Mouse (Mus musculus) heart, embryonic 13.5 days (tissue): Measurements from ENCODE around the gene Gpr157. TPM values are rescaled to one million over a fixed set of nuclear protein-coding genes. Genes with fewer than 3 reads are reported as not detected.

Source experiments
- ATAC-seq: fragments of 200-750 bp; cut with Nextera tagmentation; 2 replicates; pipeline ENCODE4 v1.8.0; 2017; ENCODE audit warnings: moderate TSS enrichment; ENCODE audit not compliant: insufficient number of reproducible peaks, low FRiP score, low TSS enrichment; ENCODE audit errors: extremely low read depth
- H3K27ac ChIP-seq: fragments of 300-500 bp; sonication (generic); replicated peaks from 2 replicates; pipeline ENCODE4 v1.5.1; 2015; ENCODE audit warnings: moderate library complexity, mild to moderate bottlenecking, inconsistent platforms
- H3K27me3 ChIP-seq: fragments of 300-500 bp; sonication (generic); replicated peaks from 2 replicates; pipeline ENCODE4 v1.6.1; 2015; ENCODE audit warnings: mild to moderate bottlenecking, inconsistent platforms
- H3K36me3 ChIP-seq: fragments of 300-500 bp; sonication (generic); 2 replicates; pipeline ENCODE4 v1.6.1; 2015; ENCODE audit warnings: mild to moderate bottlenecking, inconsistent platforms
- H3K4me1 ChIP-seq: fragments of 300-500 bp; sonication (generic); 2 replicates; pipeline ENCODE4 v1.6.1; 2015; ENCODE audit warnings: inconsistent platforms
- H3K4me2 ChIP-seq: fragments of 300-500 bp; sonication (generic); 2 replicates; pipeline ENCODE4 v1.6.1; 2015; ENCODE audit warnings: inconsistent platforms, mild to moderate bottlenecking, moderate library complexity
- H3K4me3 ChIP-seq: fragments of 300-500 bp; sonication (generic); 2 replicates; pipeline ENCODE4 v1.5.1; 2015; ENCODE audit warnings: moderate library complexity, mild to moderate bottlenecking, inconsistent platforms
- H3K9ac ChIP-seq: fragments of 300-500 bp; sonication (generic); 2 replicates; pipeline ENCODE4 v1.6.1; 2015; ENCODE audit warnings: inconsistent platforms, mild to moderate bottlenecking, moderate library complexity
- H3K9me3 ChIP-seq: fragments of 300-500 bp; sonication (generic); 2 replicates; pipeline ENCODE4 v1.6.1; 2016; ENCODE audit warnings: inconsistent platforms
- WGBS: fragments of 180-500 bp; shearing (Covaris S2); methylation state at CpG from one replicate; pipeline ENCODE4 v1.1.7; 2015; ENCODE audit warnings: mixed read lengths; 5-methylcytosine and 5-hydroxymethylcytosine counted together
- polyA plus RNA-seq: library from polyadenylated mRNA; unstranded; fragments of >200 nt; fragmentation: Nextera tagmentation; extraction: Ambion mirVana; gene quantifications from 2 replicates; pipeline ENCODE4 v1.2.1, GENCODE M21; 2015

Gpr157 gene
- polyA plus RNA-seq, 1 experiment from 2014 or later, result 2.7 TPM

GRCm38 (mm10) chr4:150110373-150110772 lies 23.2 kb downstream of the Gpr157 start:
- Histone ChIP-seq H3K27me3 (no peaks in the 10 kb centered on the region), H3K4me2 (no peak overlapping the region), H3K4me3 (no peak overlapping the region), H3K4me1 (peaks cover 24% of the 10 kb centered on the region), H3K27ac (no peak overlapping the region), H3K9ac (no peak overlapping the region), H3K9me3 (no peaks in the 10 kb centered on the region), H3K36me3 (no peaks in the 10 kb centered on the region)
- 77% methylated on average over 9 of the region's 9 CpGs for WGBS
- ATAC-seq, result no peak

DNA sequence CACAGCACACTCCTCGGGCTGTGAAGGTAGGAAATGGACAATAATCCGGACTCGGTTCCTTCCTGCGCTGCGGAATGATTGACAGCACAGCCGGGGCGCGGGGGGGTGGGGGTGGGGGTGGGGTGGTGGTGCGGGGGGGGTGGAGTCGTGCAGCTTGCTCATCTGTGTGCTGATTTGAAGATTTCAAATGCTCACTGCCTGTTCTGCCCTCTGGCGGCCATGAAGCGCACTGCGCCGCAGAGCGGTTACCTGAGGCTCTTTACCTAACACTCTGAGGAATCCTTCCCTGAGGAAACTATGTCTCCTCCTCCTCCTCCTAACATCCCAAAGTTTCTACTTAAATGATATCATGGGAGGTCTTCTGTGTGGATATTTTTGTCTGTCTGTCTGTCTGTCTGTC lies 25.7 kb downstream of the Gpr157 start:
- Histone ChIP-seq H3K27me3 (no peaks in the 10 kb centered on the region), H3K4me3 (no peak overlapping the region), H3K4me2 (peak overlapping the region; percentile 14; the same call in 1 of the 2 replicates), H3K4me1 (peaks cover 9% of the 10 kb centered on the region), H3K27ac (no peak overlapping the region), H3K9ac (no peak overlapping the region), H3K9me3 (no peaks in the 10 kb centered on the region), H3K36me3 (no peaks in the 10 kb centered on the region)
- ATAC-seq, result no peak
- 6% methylated on average over 15 of the region's 15 CpGs for WGBS

DNA sequence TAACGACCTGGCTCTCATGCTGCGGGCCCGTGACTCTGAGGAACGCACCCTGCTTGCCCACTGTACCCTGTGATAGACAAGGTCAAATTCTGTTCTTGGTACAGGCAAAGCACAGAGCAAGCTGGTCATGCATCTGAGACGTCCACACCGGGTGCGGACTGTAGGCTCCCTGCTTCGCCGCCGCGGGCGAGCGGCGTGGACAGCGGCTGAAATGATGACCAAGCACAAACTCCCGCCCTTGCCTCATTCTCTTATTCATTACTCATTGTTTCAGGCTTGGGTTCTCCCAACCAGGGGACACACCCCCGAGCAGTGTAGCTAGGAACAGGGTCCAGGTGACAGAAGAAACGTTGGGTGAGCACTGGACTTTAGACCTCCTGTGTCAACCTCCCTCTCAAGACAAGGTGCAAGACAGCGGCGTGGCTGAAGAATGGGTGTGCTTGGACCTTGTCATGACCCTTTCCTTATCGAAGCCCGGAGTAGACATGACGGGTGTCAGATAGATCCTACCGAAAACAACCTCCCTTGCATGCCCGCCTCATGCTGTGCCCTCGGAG lies 27.4 kb downstream of the Gpr157 start:
- no peaks in the 10 kb centered on the region for H3K36me3 ChIP-seq
- no peaks in the 10 kb centered on the region for H3K9me3 ChIP-seq

DNA sequence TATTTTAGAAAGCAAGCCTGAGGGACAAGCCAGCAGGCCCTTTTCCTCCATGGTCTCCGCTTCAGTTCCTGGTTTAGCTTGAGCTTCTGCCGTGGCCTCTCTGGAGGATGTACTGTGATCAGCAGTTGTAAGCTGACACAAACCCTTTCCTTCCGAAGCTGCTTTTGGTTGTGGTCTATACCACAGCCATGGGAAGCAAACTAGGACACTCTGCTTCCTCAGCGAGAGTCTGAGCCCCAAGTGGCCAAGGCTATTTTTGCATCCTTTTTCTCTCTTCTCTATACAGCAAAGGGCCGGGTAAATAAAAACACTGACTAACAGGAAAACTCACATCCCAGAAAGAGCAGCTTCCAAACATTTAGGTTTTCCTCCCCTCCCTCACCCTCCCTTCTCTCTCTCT lies 30.1 kb downstream of the Gpr157 start:
- ATAC-seq, result no peak

More for the DNA sequence above, 27.4 kb downstream of the Gpr157 start:
- 83% methylated on average over 26 of the region's 26 CpGs for WGBS
- Histone ChIP-seq H3K27ac (no peak overlapping the region), H3K4me1 (peaks cover 20% of the 10 kb centered on the region), H3K4me2 (no peak overlapping the region), H3K4me3 (no peak overlapping the region), H3K27me3 (0 out of 2 replicates have a peak, but pooled peaks cover 2% of the 10 kb centered on the region), H3K9ac (no peak overlapping the region)
- ATAC-seq, result no peak

GRCm38 (mm10) chr4:150118163-150118562 lies 31.0 kb downstream of the Gpr157 start:
- 62% methylated on average over 6 of the region's 6 CpGs for WGBS
- no peak for ATAC-seq

More for the DNA sequence above, 30.1 kb downstream of the Gpr157 start:
- Histone ChIP-seq H3K9me3 (no peaks in the 10 kb centered on the region), H3K4me2 (no peak overlapping the region), H3K27ac (no peak overlapping the region), H3K4me1 (peaks cover 25% of the 10 kb centered on the region), H3K9ac (no peak overlapping the region), H3K36me3 (no peaks in the 10 kb centered on the region), H3K4me3 (no peak overlapping the region), H3K27me3 (0 out of 2 replicates have a peak, but pooled peaks cover 3% of the 10 kb centered on the region)
- WGBS, result 30% methylated on average over 5 of the region's 5 CpGs

DNA sequence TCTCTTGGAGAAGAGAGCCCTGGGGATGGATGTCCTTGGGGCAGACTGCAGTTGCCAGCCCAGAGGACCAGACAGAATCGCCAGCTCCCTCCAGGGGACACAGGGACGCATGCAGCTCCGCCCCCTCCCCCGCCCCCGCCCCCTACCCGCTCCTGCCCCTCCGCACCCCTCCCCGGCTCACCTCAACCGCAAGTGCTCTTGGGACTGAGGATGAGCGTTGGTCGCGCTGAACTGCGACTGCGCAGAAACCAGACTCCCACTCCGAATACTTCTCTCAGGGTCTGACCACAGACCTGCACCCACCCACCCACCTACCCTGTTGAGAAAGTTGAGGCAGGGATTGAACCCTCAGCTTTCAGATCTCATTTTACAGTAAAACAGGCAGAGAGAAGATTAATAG lies 31.9 kb downstream of the Gpr157 start, which contains the start of gene Slc2a5:
TSS of gene Slc2a5 (plus strand) at position 229 of the 400 bp plus-strand sequence.
- Histone ChIP-seq H3K4me3 (peak within 1 kb of the TSS; percentile 29), H3K9me3 (no peaks in the 10 kb centered on the region), H3K36me3 (no peaks in the 10 kb centered on the region), H3K4me1 (peaks cover 27% of the 10 kb centered on the region), H3K4me2 (peak within 1 kb of the TSS; percentile 62), H3K9ac (peak within 1 kb of the TSS; percentile 67), H3K27ac (no peak within 1 kb of the TSS), H3K27me3 (peaks cover 3% of the 10 kb centered on the region; the same call in 1 of the 2 replicates)
- 7% methylated on average over 15 of the region's 15 CpGs for WGBS
- no peak for ATAC-seq

More at GRCm38 (mm10) chr4:150118163-150118562, 31.0 kb downstream of the Gpr157 start:
- Histone ChIP-seq H3K4me1 (peaks cover 27% of the 10 kb centered on the region), H3K9me3 (no peaks in the 10 kb centered on the region), H3K36me3 (no peaks in the 10 kb centered on the region), H3K27me3 (peaks cover 3% of the 10 kb centered on the region; the same call in 1 of the 2 replicates), H3K4me3 (no peak overlapping the region), H3K4me2 (no peak overlapping the region), H3K9ac (no peak overlapping the region), H3K27ac (no peak overlapping the region)

DNA sequence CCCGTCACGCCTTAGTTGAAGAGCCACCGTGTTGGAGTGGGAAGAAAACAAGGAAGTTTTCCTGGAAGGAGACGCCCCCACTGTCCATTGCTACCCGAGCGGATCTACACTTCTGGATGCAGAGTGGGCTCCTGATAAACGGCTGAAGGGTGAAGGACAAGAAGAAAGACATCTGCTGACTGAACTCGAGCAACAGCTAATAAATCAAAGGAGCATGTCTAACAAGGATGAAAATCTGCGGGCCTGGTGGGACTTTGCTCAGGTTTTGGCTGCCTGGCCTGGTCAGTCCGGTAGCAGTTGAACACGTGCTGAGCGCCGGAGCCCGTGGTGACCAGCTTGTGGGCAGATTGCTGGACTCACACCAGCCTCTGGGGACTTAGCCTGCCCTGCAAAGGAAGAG lies 32.5 kb downstream of the Gpr157 start:
- Histone ChIP-seq H3K27me3 (peaks cover 3% of the 10 kb centered on the region; the same call in 1 of the 2 replicates), H3K4me2 (peak overlapping the region; percentile 62), H3K9ac (peak overlapping the region; percentile 67), H3K27ac (no peak overlapping the region), H3K9me3 (no peaks in the 10 kb centered on the region), H3K4me1 (peaks cover 27% of the 10 kb centered on the region), H3K36me3 (no peaks in the 10 kb centered on the region), H3K4me3 (peak overlapping the region; percentile 29)
- WGBS, result 44% methylated on average over 14 of the region's 14 CpGs
- ATAC-seq, result no peak

- Histone ChIP-seq H3K27ac (no peak overlapping the region), H3K4me1 (peaks cover 27% of the 10 kb centered on the region), H3K36me3 (no peaks in the 10 kb centered on the region), H3K4me3 (no peak overlapping the region), H3K27me3 (peaks cover 3% of the 10 kb centered on the region; the same call in 1 of the 2 replicates), H3K4me2 (peak overlapping the region; percentile 62; the same call in 1 of the 2 replicates), H3K9me3 (no peaks in the 10 kb centered on the region), H3K9ac (no peak overlapping the region; the same call in 1 of the 2 replicates)
- WGBS, result 48% methylated on average over 15 of the region's 15 CpGs
- no peak for ATAC-seq
Measured at GRCm38 (mm10) chr4:150120173-150120833, 33.1 kb downstream of the Gpr157 start.

GRCm38 (mm10) chr4:150121430-150121829 lies 34.3 kb downstream of the Gpr157 start:
- H3K9me3 ChIP-seq, result no peaks in the 10 kb centered on the region
- H3K36me3 ChIP-seq, result no peaks in the 10 kb centered on the region
- WGBS, result 71% methylated on average over 8 of the region's 8 CpGs
- H3K27me3 ChIP-seq, result peaks cover 3% of the 10 kb centered on the region; the same call in 1 of the 2 replicates
- no peak overlapping the region for H3K27ac ChIP-seq
- no peak overlapping the region for H3K9ac ChIP-seq
- H3K4me3 ChIP-seq, result no peak overlapping the region
- no peak overlapping the region for H3K4me2 ChIP-seq
- ATAC-seq, result no peak
- H3K4me1 ChIP-seq, result peaks cover 27% of the 10 kb centered on the region

DNA sequence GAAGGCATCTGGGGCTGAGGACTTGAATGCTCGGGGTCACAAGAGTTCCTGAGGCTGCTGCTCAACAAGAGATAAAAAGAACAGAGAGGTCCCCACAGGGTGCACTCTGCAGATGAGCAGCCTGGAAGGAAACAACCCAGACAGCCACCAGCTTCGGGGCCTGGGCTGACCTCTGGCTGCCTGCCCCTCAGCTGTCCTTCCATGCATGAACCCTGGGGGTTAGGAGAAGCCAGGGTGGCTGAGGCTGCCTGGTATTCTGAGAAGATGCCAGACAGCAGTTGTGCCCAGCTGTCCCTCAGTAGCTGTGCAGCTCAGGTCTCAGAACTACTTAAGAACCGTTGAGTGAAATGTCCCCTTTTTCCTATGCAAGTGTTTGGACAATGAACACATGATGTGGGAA lies 35.3 kb downstream of the Gpr157 start:
- peaks cover 3% of the 10 kb centered on the region; the same call in 1 of the 2 replicates for H3K27me3 ChIP-seq
- H3K4me3 ChIP-seq, result no peak overlapping the region
- H3K9ac ChIP-seq, result no peak overlapping the region
- no peaks in the 10 kb centered on the region for H3K36me3 ChIP-seq
- H3K9me3 ChIP-seq, result no peaks in the 10 kb centered on the region
- H3K4me1 ChIP-seq, result peaks cover 27% of the 10 kb centered on the region
- WGBS, result 40% methylated on average over 3 of the region's 3 CpGs
- H3K27ac ChIP-seq, result no peak overlapping the region
- H3K4me2 ChIP-seq, result no peak overlapping the region
- no peak for ATAC-seq

GRCm38 (mm10) chr4:150126373-150126772 lies 39.2 kb downstream of the Gpr157 start:
- H3K9me3 ChIP-seq, result no peaks in the 10 kb centered on the region
- ATAC-seq, result no peak
- peaks cover 9% of the 10 kb centered on the region for H3K4me1 ChIP-seq
- 83% methylated on average over 5 of the region's 5 CpGs for WGBS
- no peak overlapping the region for H3K27ac ChIP-seq
- H3K27me3 ChIP-seq, result no peaks in the 10 kb centered on the region; the same call in 1 of the 2 replicates
- no peak overlapping the region for H3K9ac ChIP-seq
- H3K4me3 ChIP-seq, result no peak overlapping the region
- H3K36me3 ChIP-seq, result no peaks in the 10 kb centered on the region
- no peak overlapping the region for H3K4me2 ChIP-seq
